Mouse (Mus musculus) liver, embryonic 12.5 days (tissue): ENCODE results near the gene Ccdc130. TPM values are rescaled to one million over a fixed set of nuclear protein-coding genes. Genes with fewer than 3 reads are reported as not detected.
A peak's percentile ranks its signal among the peaks of the same experiment; 100 is the strongest.

Experiments
- ATAC-seq: fragments of 200-750 bp; cut with Nextera tagmentation; 2 replicates; pipeline ENCODE4 v1.8.0; 2017; ENCODE audit warnings: moderate number of reproducible peaks, mild to moderate bottlenecking, moderate library complexity
- H3K27ac ChIP-seq: fragments of 300-500 bp; sonication (generic); 2 replicates; pipeline ENCODE4 v1.5.1; 2016; ENCODE audit warnings: mild to moderate bottlenecking
- H3K27me3 ChIP-seq: fragments of 300-500 bp; sonication (generic); replicated peaks from 2 replicates; pipeline ENCODE4 v1.6.1; 2016; ENCODE audit warnings: mild to moderate bottlenecking, moderate library complexity
- H3K36me3 ChIP-seq: fragments of 300-500 bp; sonication (generic); 2 replicates; pipeline ENCODE4 v1.6.1; 2016; ENCODE audit warnings: mild to moderate bottlenecking, moderate library complexity
- H3K4me1 ChIP-seq: fragments of 300-500 bp; sonication (generic); 2 replicates; pipeline ENCODE4 v1.6.1; 2016
- H3K4me2 ChIP-seq: fragments of 300-500 bp; sonication (generic); 2 replicates; pipeline ENCODE4 v1.6.1; 2016; ENCODE audit warnings: mild to moderate bottlenecking, moderate library complexity
- H3K4me3 ChIP-seq: fragments of 300-500 bp; sonication (generic); 2 replicates; pipeline ENCODE4 v1.5.1; 2016; ENCODE audit warnings: mild to moderate bottlenecking, moderate library complexity
- H3K9ac ChIP-seq: fragments of 300-500 bp; sonication (generic); 2 replicates; pipeline ENCODE4 v1.6.1; 2016; ENCODE audit warnings: mild to moderate bottlenecking, moderate library complexity
- H3K9me3 ChIP-seq: fragments of 300-500 bp; sonication (generic); replicated peaks from 2 replicates; pipeline ENCODE4 v1.6.1; 2016; ENCODE audit warnings: mild to moderate bottlenecking, moderate library complexity
- WGBS: fragments of 180-500 bp; shearing (Covaris S2); methylation state at CpG from one replicate; pipeline ENCODE4 v1.1.7; 2016; ENCODE audit not compliant: insufficient replicate concordance; 5-methylcytosine and 5-hydroxymethylcytosine counted together
- polyA plus RNA-seq: library from polyadenylated mRNA; unstranded; fragments of >200 nt; fragmentation: Nextera tagmentation; extraction: Ambion mirVana; gene quantifications from 2 replicates; pipeline ENCODE4 v1.2.1, GENCODE M21; 2016

The Ccdc130 gene
- polyA plus RNA-seq, 1 experiment from 2014 or later = 10.4 TPM

DNA sequence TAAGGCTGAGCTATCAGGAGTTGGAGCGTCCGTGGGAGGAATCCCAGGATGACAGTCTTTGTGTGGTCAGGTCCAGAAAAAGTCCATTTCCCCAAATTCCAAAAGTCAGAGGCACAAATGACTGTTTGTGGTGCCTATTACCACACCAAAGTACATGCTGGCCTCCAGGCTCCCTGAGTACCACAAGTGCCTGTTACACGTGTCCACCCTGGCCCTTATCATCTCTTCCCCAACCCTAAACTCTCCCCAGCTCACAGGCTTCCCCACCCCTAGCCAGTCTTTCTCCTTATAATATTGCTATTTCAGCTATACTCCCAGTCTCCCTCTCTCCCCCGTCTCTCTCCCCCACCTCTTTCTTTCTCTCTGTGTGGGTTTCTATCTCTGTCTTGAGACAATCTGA is 2.1 kb upstream of the Ccdc130 start:
- Histone ChIP-seq H3K9ac (no peak overlapping the region), H3K27me3 (no peaks in the 10 kb centered on the region), H3K4me3 (no peak overlapping the region), H3K9me3 (no peaks in the 10 kb centered on the region), H3K27ac (no peak overlapping the region), H3K4me1 (peaks cover 22% of the 10 kb centered on the region), H3K36me3 (no peaks in the 10 kb centered on the region), H3K4me2 (no peak overlapping the region)
- 58% methylated on average over 4 of the region's 4 CpGs for WGBS
- ATAC-seq = no peak

DNA sequence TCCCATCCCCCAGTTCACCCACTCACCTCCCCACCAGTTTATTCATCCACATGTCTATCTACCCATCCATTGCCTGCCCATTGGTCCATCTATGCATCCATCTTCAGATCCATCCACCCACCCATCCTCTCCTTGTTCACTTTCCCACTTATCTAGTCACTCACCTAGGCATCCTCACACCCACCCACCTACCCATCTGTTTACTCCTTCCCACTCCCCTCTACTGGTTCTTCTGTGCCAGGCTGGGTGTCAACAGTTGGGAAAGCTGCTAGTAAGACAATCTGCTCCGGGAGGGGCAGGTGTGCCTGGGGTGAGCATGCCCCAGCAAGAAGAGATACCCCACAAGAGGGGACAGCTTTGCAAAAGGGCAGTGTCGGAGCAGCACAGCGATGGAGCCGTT is 9.1 kb downstream of the Ccdc130 start:
- Histone ChIP-seq H3K9me3 (no peaks in the 10 kb centered on the region), H3K36me3 (peaks cover 81% of the 10 kb centered on the region), H3K27me3 (no peaks in the 10 kb centered on the region), H3K4me1 (peaks cover 20% of the 10 kb centered on the region), H3K4me2 (no peak overlapping the region), H3K4me3 (no peak overlapping the region), H3K27ac (no peak overlapping the region), H3K9ac (no peak overlapping the region)
- no peak for ATAC-seq
- 85% methylated on average over 4 of the region's 4 CpGs for WGBS

DNA sequence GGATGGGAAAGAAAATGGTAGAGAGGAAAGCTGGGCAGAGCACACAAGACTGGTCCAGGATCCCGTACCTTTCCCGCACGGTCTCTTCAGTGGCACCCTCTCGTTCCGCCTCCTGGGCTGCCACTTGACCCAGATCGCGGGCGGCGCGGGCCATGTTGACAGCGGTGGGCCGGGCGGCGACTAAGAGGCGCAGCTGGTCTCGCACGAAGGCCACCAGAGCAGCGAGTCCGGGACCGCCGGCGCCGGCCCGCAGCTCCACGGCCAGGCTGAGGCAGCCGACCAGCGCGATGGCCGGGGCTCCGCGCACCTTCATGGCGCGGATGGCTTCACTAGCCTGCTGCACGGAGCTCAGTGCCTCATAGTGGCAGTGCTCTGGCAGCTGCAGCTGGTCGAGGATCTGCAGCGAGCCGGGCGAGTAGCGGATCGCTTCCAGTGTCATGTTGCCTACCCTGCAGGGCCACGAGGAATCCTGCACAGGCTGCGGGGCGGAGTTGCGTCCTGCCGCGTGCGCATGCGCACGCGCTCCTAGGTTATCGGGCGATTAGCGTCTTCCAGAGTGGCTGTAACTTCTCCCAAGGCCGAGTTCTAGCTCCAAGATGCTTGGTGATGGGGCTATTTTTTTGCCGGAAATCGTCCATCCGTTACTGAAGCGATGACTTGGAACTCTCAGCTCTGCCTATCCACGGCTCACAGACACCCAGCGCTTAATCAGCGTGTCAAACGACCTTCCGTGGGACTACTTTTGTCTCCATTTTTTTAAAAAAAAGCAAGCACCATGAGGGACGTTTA is 13.2 kb downstream of the Ccdc130 start, which contains the start of gene Mri1:
Gene Mri1, minus strand, starts transcription at position 505 of the 789 bp plus-strand sequence.
- peaks cover 80% of the 10 kb centered on the region for H3K36me3 ChIP-seq
- H3K27ac ChIP-seq = peak within 1 kb of the TSS; percentile 97
- H3K9me3 ChIP-seq = no peaks in the 10 kb centered on the region
- H3K4me2 ChIP-seq = peak within 1 kb of the TSS; percentile 100
- peak; percentile 88 for ATAC-seq
- peak within 1 kb of the TSS; percentile 92 for H3K9ac ChIP-seq
- H3K4me1 ChIP-seq = peaks cover 25% of the 10 kb centered on the region
- no peaks in the 10 kb centered on the region for H3K27me3 ChIP-seq
- under 1% methylated on average over 64 of the region's 64 CpGs for WGBS
- H3K4me3 ChIP-seq = peak within 1 kb of the TSS; percentile 88

DNA sequence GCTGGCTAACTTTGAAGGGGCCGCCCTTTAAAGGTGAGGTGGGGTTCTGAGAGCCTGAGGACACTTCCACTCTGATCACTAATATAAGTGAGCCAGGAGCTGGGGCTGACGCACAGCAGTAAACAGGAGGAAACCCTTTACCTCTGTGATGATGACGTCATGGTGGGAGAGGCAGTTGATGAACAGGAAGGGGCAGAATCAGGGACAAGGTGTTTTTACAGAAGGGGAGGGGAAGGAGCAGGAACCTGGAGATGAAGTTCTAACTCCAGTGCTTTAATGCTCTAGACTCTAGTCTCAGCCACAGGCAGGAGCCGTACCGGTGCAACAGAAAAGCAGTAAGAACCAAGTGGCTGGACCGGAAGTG is 13.7 kb downstream of the Ccdc130 start:
- peak overlapping the region; percentile 100 for H3K4me2 ChIP-seq
- peaks cover 80% of the 10 kb centered on the region for H3K36me3 ChIP-seq
- H3K4me1 ChIP-seq = peaks cover 25% of the 10 kb centered on the region
- H3K27me3 ChIP-seq = no peaks in the 10 kb centered on the region
- H3K27ac ChIP-seq = peak overlapping the region; percentile 97
- peak overlapping the region; percentile 92 for H3K9ac ChIP-seq
- H3K9me3 ChIP-seq = no peaks in the 10 kb centered on the region
- ATAC-seq = peak; percentile 48
- 11% methylated on average over 6 of the region's 6 CpGs for WGBS
- H3K4me3 ChIP-seq = peak overlapping the region; percentile 88

DNA sequence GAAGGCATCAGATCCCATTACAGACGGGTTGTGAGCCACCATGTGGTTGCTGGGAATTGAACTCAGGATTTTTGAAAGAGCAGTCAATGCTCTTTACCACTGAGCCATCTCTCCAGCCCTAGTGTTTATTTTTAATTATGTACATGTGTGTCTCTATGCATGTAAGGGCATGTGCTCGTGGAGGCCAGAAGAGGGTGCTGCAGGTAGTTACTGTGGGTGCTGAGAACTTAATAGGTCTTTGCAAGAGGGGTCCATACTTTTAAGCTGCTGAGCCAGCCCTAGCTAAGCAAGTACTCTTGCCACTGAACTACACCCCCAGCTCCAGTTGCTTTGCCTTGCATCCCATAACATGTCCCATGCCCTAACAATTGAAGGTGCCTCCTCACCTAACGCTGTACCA is 14.3 kb downstream of the Ccdc130 start:
- Histone ChIP-seq H3K27me3 (no peaks in the 10 kb centered on the region), H3K4me3 (peak overlapping the region; percentile 88), H3K4me1 (peaks cover 25% of the 10 kb centered on the region), H3K36me3 (peaks cover 80% of the 10 kb centered on the region), H3K4me2 (peak overlapping the region; percentile 100), H3K27ac (peak overlapping the region; percentile 97), H3K9me3 (no peaks in the 10 kb centered on the region), H3K9ac (peak overlapping the region; percentile 92)
- 69% methylated on average over 3 of the region's 3 CpGs for WGBS
- no peak for ATAC-seq

DNA sequence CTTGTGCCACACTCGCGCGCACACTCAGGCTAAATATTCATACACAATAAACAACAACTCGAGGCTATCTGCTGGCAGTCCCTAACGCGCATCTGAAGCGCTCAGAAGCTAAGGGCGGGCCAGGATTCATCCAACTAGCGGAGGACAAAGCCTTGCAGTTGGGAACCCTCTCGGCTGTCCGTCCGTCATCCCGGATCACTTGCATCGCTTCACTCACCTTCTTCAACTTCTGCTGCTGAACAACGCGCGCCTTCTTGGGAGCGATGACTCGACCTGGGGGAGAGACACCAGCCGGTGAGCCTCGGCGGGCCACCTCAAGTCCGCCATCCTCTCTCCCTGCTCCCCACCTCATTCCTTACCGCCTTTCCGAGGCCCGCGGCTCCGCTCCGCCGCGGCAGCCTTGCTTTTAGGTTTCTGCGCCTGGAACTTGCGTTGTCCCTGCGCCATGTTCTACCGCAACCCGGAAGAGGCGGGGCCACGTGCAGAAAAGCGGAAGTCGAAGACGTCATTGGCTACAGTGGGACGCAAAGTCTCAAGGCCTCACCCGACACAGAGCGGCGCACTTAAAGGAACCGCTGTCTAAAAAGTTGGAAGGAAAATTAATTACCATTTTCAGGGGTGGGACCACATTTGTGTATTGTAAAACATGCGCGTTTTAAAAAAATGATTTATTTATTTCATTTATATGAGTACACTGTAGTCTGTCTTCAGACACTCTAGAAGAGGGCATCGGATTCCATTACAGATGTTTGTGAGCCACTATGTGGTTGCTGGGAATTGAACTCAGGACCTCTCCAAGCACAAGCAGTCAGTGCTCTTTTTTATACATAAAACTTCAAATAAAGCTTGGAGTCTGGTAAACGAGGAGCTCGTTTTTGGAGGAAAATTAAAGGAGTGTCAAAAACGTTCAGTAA is 20.7 kb downstream of the Ccdc130 start, which contains the start of gene D8Ertd738e:
Gene D8Ertd738e, minus strand, starts transcription at position 463 of the 914 bp plus-strand sequence.
- peak; percentile 91 for ATAC-seq
- WGBS = 3% methylated on average over 52 of the region's 52 CpGs
- H3K9ac ChIP-seq = peak within 1 kb of the TSS; percentile 90

DNA sequence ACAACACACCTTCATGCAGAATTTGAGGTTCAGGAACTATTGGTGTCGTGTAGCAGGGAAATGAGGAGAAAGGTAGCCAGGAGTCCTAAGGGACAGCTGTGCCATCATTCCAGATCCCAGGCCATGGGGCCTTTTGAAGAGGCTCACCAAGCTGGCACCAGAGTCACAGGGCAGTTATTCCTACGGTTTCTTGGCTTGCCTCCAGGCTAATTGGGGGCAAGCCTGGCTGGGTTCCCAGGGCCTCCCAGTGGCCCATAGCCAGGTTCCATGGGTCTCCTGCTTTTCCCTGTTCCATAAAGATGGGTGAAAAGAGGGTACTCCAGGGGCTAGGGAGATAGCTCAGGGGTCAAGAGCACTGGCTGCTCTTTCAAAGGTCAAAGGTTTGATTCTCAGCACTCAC is 28.4 kb downstream of the Ccdc130 start:
- Histone ChIP-seq H3K4me2 (no peak overlapping the region), H3K27ac (no peak overlapping the region), H3K9me3 (no peaks in the 10 kb centered on the region), H3K4me1 (peaks cover 8% of the 10 kb centered on the region), H3K4me3 (no peak overlapping the region), H3K9ac (no peak overlapping the region), H3K27me3 (no peaks in the 10 kb centered on the region), H3K36me3 (peaks cover 34% of the 10 kb centered on the region)
- 71% methylated on average over 2 of the region's 2 CpGs for WGBS
- no peak for ATAC-seq

More for the DNA sequence above, 20.7 kb downstream of the Ccdc130 start, which contains the start of gene D8Ertd738e:
- Histone ChIP-seq H3K36me3 (peaks cover 82% of the 10 kb centered on the region), H3K9me3 (no peaks in the 10 kb centered on the region), H3K27me3 (no peaks in the 10 kb centered on the region), H3K4me2 (peak within 1 kb of the TSS; percentile 85), H3K27ac (peak within 1 kb of the TSS; percentile 86), H3K4me3 (peak within 1 kb of the TSS; percentile 94), H3K4me1 (peaks cover 26% of the 10 kb centered on the region)

DNA sequence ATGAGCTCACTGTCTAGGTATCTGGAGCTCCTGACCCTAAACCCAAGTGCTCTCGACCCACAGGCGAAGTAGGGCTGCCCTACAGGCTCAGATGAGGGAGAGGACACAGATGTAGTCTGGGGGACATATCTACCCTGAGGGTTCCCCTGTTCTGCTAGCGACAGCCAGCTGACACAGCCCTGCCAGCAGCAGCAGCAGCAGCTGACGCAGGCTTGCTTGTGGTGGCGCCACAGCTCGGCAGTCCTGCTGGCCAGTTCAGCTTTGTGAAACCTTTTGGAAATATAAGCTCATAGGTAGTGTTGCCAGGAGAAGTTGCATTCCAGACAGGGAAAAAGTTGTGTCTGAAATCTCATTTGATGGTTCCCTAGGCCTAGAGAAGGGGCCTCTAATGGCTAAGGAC is 29.0 kb downstream of the Ccdc130 start:
- H3K27ac ChIP-seq = no peak overlapping the region
- no peak overlapping the region for H3K4me3 ChIP-seq
- H3K9me3 ChIP-seq = no peaks in the 10 kb centered on the region
- no peak overlapping the region for H3K9ac ChIP-seq
- no peaks in the 10 kb centered on the region for H3K27me3 ChIP-seq
- ATAC-seq = no peak
- no peak overlapping the region for H3K4me2 ChIP-seq
- WGBS = 55% methylated on average over 6 of the region's 6 CpGs
- H3K4me1 ChIP-seq = peaks cover 13% of the 10 kb centered on the region
- peaks cover 28% of the 10 kb centered on the region for H3K36me3 ChIP-seq

DNA sequence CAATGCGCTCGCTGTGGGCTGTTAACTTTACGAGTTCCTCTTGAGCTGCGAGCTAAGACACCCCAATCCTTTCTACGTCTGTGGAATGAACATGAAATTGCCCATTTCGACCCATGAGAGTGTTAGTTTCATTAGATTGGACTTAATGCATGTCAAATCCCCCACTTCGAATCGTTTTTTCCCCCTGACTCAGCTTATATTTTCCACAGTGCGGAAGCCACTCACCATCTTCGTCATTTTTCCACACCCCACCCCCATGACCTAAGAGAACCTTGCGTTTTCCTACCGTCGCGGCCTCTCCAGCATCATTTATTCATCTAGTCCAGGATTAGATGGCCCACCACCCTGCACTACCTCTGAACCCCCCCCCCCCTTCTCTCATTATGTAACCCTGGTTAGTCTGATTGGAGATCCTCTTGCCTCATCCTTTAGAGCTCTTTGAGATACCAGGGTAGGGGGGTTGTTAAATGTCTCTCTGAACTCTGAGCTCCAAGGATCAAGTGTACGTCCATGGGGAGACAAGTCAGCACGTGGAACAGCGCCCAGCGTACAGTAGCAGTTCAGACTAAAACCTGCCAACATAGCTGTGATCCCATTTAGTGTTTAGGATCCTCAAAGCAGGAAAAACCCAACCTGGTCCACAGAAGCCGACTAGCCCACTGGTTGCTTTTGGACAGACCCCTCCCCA is 32.5 kb downstream of the Ccdc130 start:
- no peak for ATAC-seq
- WGBS = 14% methylated on average over 19 of the region's 19 CpGs
- H3K9ac ChIP-seq = peak overlapping the region; percentile 56

DNA sequence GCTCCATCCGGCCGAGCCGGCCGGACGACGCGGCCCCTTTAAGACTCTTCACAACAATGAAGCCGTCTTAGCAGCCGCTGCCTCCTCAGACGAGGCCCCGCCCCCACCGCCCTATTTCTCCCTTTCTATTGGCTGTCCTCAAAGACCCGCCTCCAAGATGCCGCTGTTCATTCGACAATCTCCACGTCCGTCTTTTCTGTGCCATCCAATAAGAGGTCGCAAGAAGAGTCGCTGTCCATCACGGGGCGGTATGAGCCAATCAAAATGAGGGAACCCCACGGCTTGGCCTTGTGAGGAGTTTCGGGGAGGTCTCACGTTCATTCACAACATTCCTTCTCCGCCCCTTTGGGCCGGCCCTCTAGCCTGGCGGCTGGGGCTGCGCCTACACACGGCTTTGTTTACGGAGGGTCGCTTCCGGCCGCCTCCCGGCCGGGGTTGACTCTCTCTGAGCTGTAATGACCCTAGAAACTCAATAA is 33.1 kb downstream of the Ccdc130 start, which contains the start of gene Zswim4:
Gene Zswim4, minus strand, starts transcription at position 58 of the 476 bp plus-strand sequence.
- peak within 1 kb of the TSS; percentile 92 for H3K9ac ChIP-seq
- no peaks in the 10 kb centered on the region for H3K36me3 ChIP-seq
- H3K27me3 ChIP-seq = no peaks in the 10 kb centered on the region
- peak within 1 kb of the TSS; percentile 96 for H3K4me2 ChIP-seq
- H3K4me3 ChIP-seq = peak within 1 kb of the TSS; percentile 75
- peaks cover 22% of the 10 kb centered on the region for H3K4me1 ChIP-seq
- WGBS = under 1% methylated on average over 34 of the region's 35 CpGs
- no peaks in the 10 kb centered on the region for H3K9me3 ChIP-seq
- ATAC-seq = peak; percentile 98
- H3K27ac ChIP-seq = peak within 1 kb of the TSS; percentile 66

More for the DNA sequence above, 32.5 kb downstream of the Ccdc130 start:
- Histone ChIP-seq H3K4me2 (peak overlapping the region; percentile 96), H3K27ac (peak overlapping the region; percentile 64), H3K9me3 (no peaks in the 10 kb centered on the region), H3K4me3 (peak overlapping the region; percentile 61), H3K4me1 (peaks cover 22% of the 10 kb centered on the region), H3K27me3 (no peaks in the 10 kb centered on the region), H3K36me3 (no peaks in the 10 kb centered on the region)

DNA sequence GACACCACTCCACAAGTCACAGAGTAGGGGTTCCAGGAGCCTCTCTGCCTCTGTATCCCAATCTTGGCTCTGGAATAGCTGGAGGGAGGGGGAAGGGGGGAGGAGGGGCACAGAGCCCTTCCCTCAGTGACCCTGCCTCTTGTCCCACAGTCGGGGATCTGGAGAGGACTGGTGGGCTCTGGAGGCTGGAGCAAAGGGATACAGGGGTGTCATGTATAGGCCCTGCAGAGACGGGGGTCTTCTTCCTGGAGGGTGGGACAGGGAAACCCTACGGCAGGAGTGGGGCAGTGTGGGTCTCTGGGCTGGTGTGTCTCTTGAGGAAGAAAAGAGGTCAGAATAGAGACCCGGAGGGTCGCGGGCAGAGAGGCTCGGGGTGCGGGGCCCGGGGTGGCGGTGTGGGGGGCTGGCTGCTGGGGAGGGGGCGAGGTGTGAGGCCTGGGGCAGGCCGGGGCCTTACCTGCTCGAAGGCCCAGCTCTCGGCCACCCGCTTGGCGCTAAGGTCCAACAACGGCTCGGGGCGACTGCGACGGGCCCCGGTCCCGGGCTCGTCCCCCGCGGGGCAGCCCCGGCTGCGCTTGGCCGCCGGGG is 33.7 kb downstream of the Ccdc130 start:
- Histone ChIP-seq H3K36me3 (peaks cover 4% of the 10 kb centered on the region; the same call in 1 of the 2 replicates), H3K4me2 (peak overlapping the region; percentile 96), H3K4me1 (peaks cover 22% of the 10 kb centered on the region), H3K27ac (peak overlapping the region; percentile 66), H3K9me3 (no peaks in the 10 kb centered on the region), H3K9ac (peak overlapping the region; percentile 92), H3K27me3 (no peaks in the 10 kb centered on the region), H3K4me3 (peak overlapping the region; percentile 75)
- 1% methylated on average over 18 of the region's 30 CpGs for WGBS
- ATAC-seq = no peak
